Mouse (Mus musculus) kidney, adult 2 months (tissue): ENCODE measurements around the gene Pcsk2.

Experiments
- CTCF ChIP-seq: fragments of 200-500 bp; conservative IDR thresholded peaks from 2 replicates; pipeline ENCODE4 v1.5.1; 2011; ENCODE audit warnings: low read depth, mild to moderate bottlenecking, control low read depth, low read length, moderate library complexity, mixed read lengths; ENCODE audit not compliant: insufficient read depth, insufficient read length
- POLR2A ChIP-seq: fragments of 200-500 bp; IDR thresholded peaks from one replicate; pipeline ENCODE4 v1.6.1; 2011; ENCODE audit warnings: low read depth, low read length, control low read depth

DNA sequence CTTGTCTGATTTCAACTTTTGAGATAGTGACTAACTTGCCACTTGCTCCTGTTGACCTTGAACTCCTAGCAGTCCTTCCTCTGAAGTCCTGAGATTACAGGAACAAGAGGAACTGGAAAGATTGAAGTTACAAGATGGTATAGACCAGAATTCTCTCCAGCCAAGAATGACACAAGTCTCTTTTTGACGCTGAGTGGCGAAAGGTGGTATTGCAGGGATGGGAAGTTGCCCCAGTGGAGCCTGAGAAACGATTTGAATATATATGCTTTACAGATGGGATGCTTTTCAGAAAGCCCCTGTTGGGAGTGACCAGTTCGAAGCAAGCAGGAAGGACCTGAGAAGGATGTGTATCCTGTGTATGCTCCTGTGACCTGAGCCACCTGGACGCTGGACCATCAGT, 262.8 kb downstream of the Pcsk2 start:
- no peak for TF ChIP-seq CTCF
- TF ChIP-seq POLR2A = no peak
